Mouse (Mus musculus): ENCODE measurements around the gene Mtrf1l.

Gene Mtrf1l

DNA sequence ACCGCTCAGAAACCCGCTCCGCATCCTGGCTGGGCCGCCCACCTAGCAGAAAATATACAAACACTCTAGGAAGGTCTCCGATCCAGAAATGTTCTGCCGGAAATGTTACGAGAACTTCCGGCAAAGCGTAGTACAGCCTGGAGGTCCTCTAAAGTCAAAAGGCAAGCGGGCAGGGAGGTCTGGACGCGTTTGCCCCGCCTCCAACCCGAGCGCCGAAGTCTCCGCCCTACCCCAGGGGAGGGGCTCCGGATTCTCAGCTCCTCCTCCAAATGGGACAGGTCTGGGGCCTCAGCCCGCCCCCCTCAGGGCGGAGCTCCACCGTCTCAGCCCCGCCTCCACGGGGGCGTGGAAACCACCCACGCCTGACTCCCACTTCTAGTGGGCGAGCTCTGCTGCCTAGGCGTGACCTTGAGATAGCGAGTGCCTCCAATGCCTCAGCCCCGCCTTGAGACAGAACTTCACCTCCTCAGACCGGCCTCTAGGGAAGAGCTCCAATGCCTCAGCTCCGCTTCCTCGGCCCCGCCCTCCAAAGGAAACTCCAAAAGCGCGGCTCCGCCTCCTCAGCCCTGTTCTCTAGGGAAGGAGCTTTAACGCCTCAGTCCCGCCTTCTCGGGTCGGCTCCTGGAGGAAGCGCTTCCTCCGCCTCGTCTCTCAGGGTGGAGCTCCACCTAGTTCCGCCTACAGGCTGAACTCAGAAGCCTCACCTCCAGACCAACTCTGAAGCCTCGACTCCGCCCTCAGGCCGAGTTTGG, at the start of gene Mtrf1l:
Mtrf1l (minus strand) TSS at position 171 of the 752 bp plus-strand sequence.
- peak; percentile 98 for DNase-seq (ENCODE audit: low spot score)

GRCm38 (mm10) chr10:5871081-5871480, 47.4 kb upstream of the Mtrf1l start:
- DNase-seq (ENCODE audit: low spot score): no peak

DNA sequence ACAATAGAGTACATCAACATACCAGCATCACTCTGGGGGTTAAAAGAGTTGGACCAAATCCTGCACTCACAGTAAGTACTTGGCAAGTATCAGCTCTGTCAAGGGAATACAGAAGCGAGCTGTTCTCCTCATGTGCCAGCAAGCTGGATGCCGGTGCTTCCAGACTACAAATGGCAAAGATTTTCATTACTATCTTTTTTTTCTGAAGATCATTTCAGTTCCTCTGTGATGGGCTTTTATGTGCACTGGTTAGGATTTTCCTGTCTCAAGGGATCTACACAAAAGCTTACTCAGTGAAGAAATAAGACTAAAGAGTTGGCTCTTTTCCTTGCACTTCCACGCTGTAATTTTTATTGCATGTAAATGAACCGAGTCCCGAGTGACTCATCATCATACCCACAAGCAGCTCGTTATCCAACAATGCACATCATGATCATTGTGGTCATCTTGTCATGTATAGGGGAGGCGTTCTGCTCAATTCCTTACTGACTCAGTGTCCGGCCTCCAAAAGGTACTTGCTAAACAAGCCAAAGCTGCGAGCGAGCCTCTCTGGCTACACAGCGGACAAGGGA, 44.4 kb upstream of the Mtrf1l start:
- no peak for DNase-seq (ENCODE audit: low spot score)

GRCm38 (mm10) chr10:5865996-5866395, 42.3 kb upstream of the Mtrf1l start:
- no peak for DNase-seq (ENCODE audit: low spot score)

GRCm38 (mm10) chr10:5862669-5863068, 39.0 kb upstream of the Mtrf1l start:
- DNase-seq (ENCODE audit: low spot score): no peak

- no peak for DNase-seq (ENCODE audit: low spot score)
Measured at GRCm38 (mm10) chr10:5860849-5861248, 37.1 kb upstream of the Mtrf1l start.

GRCm38 (mm10) chr10:5859729-5860128, 36.0 kb upstream of the Mtrf1l start:
- no peak for DNase-seq (ENCODE audit: low spot score)

- DNase-seq (ENCODE audit: low spot score): no peak
Measured at GRCm38 (mm10) chr10:5857996-5858549, 34.4 kb upstream of the Mtrf1l start.

DNA sequence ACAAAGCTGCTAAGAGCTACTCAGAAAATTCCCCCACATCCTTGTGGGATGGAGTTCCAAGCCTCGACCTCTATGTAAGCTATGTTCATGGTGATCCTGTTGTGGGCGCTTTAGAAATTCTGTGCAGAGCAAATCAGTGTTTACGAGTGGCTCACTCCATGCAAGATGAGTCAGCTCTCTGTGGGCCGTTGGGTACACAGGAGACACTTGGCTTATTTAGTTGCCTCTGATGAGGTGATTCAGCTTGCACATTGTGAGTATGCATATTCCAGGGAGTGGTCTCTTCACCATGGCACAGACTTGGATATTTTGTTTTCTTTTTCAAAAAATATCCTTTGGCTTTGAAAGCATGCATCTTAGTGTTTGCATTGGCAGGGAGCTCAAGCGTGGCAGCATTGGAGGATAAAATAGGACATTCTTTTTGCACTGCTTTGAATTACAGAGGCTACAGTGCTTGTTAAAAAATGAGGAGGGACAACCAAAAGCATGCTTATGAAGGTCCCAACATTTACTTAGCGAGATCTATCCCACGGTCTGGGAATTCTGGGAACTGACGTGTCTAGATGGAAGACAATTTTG, 29.7 kb upstream of the Mtrf1l start:
- DNase-seq (ENCODE audit: low spot score): no peak

DNA sequence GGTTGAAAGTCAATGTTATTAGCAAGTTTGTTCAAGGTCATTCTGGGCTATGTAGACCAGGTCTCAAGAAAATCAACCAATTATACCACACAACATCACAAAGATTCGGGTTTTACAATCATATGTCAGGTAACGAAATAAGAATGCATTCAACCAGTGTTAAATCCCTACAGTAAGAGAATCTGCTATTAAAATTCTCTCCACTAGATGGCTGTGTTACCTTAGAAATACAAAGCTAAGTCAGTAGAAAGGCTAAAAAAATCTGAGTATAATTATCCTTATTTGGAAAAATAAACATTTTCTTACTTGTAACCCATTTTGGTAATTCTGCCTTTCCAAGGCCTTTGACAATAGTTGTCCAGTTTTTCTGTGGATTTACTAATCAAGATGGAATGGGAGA, 23.2 kb upstream of the Mtrf1l start:
- no peak for DNase-seq (ENCODE audit: low spot score)

- peak; percentile 50 for DNase-seq (ENCODE audit: low spot score)
Measured at GRCm38 (mm10) chr10:5841369-5841768, 17.7 kb upstream of the Mtrf1l start.

DNA sequence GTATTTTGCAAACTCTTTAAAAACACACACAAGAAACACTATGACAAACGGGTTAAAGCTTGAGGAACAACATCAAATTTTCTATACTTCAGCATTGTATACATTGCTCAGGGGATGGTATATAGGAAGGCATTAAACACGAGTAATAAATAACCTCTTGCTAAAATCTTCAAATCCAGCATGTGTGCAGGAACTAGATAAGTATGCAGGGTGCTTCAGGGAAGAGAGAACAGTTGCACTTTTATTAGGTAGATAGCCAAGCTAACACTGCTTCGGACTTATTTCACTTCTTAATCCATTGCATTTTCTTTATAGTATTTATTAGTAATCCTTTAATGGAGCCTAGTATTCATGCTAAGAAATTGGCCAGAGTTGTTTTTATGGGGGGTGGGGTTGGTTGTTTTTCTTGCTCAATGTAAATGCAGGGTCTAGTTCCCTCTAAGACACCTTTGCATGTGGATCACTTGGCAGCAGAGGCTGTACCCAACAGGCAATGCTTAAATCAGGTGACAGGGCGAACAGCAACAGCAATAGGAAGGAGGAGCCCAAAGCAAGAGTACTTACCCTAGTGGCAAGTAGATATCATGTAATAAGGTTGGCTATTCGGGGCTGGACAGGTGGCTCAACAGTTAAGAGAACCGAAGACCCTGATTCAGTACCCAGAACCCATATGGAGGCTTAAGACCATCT, 2.8 kb upstream of the Mtrf1l start:
- no peak for DNase-seq (ENCODE audit: low spot score)

DNA sequence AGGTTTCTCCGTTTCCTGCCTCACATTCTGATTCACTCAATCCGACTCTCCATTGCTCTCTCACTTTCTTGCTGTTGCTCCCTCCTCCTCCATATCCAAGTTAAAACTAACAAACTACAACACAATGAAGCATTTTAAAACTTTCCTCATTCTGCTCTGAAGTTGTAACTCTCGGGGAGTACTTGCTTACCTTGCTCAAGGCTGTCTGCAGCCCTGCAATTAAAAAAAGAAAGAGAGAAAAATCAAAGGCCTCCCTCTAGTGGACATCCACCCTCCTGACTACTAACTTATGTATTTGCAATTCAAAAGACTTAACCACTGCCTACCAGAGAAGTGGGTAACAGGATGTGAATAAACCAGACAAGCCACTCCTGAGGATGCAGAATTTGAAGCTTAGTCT, 1.1 kb upstream of the Mtrf1l start:
- peak; percentile 78 for DNase-seq (ENCODE audit: low spot score)

DNA sequence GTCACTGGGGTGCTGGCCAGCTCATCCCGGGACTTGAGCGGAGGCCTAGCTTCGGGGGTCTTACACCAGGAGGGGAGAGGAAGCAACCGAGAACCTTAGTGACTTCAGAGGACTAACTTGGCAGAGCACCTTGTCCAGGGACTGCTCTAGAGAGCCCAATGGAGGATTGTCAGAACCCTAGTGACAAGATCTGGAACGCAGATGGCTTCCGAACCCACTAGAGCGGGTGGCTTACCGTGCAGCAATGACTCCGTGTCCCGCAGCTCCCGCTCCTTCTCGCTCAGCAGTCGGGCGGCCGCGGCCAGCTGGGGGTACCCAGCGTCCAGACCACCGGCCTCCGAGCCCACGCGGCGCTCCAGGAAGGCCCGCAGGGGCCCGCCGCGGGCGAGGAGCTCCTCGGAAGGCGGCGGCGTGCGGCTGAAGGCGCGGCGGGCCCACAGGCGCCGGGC, 395 bp downstream of the Mtrf1l start:
- DNase-seq (ENCODE audit: low spot score): no peak

- no peak for DNase-seq (ENCODE audit: low spot score)
Measured at GRCm38 (mm10) chr10:5818772-5819171, 4.9 kb downstream of the Mtrf1l start.

GRCm38 (mm10) chr10:5815968-5816367, 7.7 kb downstream of the Mtrf1l start:
- DNase-seq (ENCODE audit: low spot score): no peak

DNA sequence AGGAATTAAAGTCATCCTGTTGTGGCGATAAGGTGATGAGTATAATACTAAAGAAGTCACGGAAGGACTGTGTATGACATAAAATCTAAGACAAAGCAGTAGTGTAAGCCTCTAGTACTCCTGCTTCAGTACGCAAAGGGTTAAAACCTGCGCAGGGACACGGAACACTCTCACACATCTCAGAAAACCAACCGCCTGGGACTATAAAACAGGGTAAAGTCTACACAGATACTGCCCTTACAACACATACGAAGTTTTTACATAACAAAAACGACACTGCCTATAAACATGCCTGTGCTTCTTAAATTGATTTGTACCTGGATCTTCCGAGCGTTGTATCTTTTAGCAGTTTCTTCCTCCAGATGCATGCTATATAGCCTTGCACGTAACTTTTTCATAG, 10.0 kb downstream of the Mtrf1l start:
- no peak for DNase-seq (ENCODE audit: low spot score)

- DNase-seq (ENCODE audit: low spot score): no peak
Measured at GRCm38 (mm10) chr10:5807683-5808082, 16.0 kb downstream of the Mtrf1l start.

DNA sequence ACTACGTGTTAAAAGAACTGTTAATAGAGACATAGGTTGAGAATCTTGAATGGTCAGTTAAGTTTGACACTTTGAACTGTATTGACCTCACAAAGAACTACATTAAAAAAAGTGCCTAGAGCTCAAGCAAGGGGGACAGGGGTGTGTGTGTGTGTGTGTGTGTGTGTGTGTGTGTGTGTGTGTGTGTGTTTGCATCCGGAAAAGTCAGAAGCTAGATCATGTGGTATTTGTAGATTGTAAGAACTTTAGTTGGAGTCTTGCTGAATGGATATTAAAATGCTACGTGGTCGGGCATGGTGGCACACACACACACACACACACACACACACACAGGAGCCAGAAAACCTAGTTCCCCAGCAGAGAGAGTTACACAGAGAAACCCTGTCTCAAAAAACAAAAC, 16.7 kb downstream of the Mtrf1l start:
- DNase-seq (ENCODE audit: low spot score): no peak

DNA sequence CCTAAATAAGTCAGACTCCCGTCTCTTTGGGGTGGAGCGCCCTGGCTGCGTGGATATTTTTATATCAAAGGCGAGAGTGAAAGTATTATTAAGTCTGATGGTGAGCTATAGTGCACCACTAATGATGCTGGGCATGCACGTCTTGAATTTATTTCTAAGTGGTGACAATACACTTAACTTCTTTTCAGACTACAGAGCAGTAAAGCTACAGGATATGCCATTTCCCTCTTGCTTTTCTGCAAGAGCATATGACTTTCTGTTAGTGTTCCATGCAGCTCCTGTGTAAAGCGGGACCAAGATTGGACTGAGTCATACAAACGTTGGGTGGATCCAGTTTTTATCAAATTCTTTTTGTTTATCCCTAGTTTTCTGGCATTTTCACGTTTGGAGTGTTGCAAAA, 17.3 kb downstream of the Mtrf1l start:
- DNase-seq (ENCODE audit: low spot score): no peak

GRCm38 (mm10) chr10:5805731-5806307, 17.9 kb downstream of the Mtrf1l start:
- peak; percentile 96 for DNase-seq (ENCODE audit: low spot score)

GRCm38 (mm10) chr10:5805243-5805730, 18.4 kb downstream of the Mtrf1l start, which contains the start of gene Fbxo5:
Gene Fbxo5 (minus strand): TSS chr10:5805600.
- DNase-seq (ENCODE audit: low spot score): peak; percentile 99
